Mouse (Mus musculus) limb, embryonic 15.5 days (tissue): ENCODE data around the gene Vwa3a. TPM values are rescaled to one million over a fixed set of nuclear protein-coding genes. Genes with fewer than 3 reads are reported as not detected.

ENCODE experiments used
- ATAC-seq: fragments of 200-750 bp; cut with Nextera tagmentation; 2 replicates; pipeline ENCODE4 v1.8.0; 2017; ENCODE audit warnings: low read depth, moderate TSS enrichment; ENCODE audit not compliant: insufficient number of reproducible peaks, low FRiP score, low TSS enrichment
- H3K27ac ChIP-seq: fragments of 300-500 bp; sonication (generic); 2 replicates; pipeline ENCODE4 v1.5.1; 2015; ENCODE audit warnings: moderate library complexity, mild to moderate bottlenecking, inconsistent platforms
- H3K27me3 ChIP-seq: fragments of 300-500 bp; sonication (generic); 2 replicates; pipeline ENCODE4 v1.6.1; 2015; ENCODE audit warnings: inconsistent platforms
- H3K36me3 ChIP-seq: fragments of 300-500 bp; sonication (generic); 2 replicates; pipeline ENCODE4 v1.6.1; 2015; ENCODE audit warnings: inconsistent platforms
- H3K4me1 ChIP-seq: fragments of 300-500 bp; sonication (generic); 2 replicates; pipeline ENCODE4 v1.6.1; 2015; ENCODE audit warnings: inconsistent platforms
- H3K4me2 ChIP-seq: fragments of 300-500 bp; sonication (generic); 2 replicates; pipeline ENCODE4 v1.6.1; 2015; ENCODE audit warnings: mild to moderate bottlenecking, inconsistent platforms
- H3K4me3 ChIP-seq: fragments of 300-500 bp; sonication (generic); 2 replicates; pipeline ENCODE4 v1.5.1; 2015; ENCODE audit warnings: mild to moderate bottlenecking, inconsistent platforms
- H3K9ac ChIP-seq: fragments of 300-500 bp; sonication (generic); 2 replicates; pipeline ENCODE4 v1.6.1; 2015; ENCODE audit warnings: inconsistent platforms
- H3K9me3 ChIP-seq: fragments of 300-500 bp; sonication (generic); 2 replicates; pipeline ENCODE4 v1.6.1; 2016; ENCODE audit warnings: inconsistent platforms
- WGBS: fragments of 180-500 bp; shearing (Covaris S2); methylation state at CpG from one replicate; pipeline ENCODE4 v1.1.7; 2015; 5-methylcytosine and 5-hydroxymethylcytosine counted together
- polyA plus RNA-seq: library from polyadenylated mRNA; unstranded; fragments of >200 nt; fragmentation: Nextera tagmentation; extraction: Ambion mirVana; gene quantifications from 2 replicates; pipeline ENCODE4 v1.2.1, GENCODE M21; 2015

The Vwa3a gene
- polyA plus RNA-seq, 1 experiment from 2014 or later = not detected

DNA sequence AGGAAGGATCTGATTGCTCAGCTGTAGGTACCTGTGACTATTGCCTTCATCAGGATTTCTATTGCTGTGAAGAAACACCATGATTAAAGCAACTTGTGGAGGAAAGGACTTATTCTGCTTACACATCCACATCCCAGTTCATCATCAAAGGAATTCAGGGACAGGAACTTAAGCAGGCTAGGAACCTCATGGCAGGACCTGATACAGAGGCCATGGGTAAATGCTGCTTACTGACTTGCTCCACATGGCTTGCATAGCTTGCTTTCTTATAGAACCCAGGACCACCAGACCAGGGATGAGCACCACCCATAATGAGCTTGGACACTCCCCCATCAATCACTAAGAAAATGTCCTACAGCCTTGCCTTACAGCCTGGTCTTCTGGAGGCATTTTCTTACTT lies 9.4 kb downstream of the Vwa3a start:
- no peaks in the 10 kb centered on the region for H3K36me3 ChIP-seq
- H3K9me3 ChIP-seq = no peaks in the 10 kb centered on the region
- ATAC-seq = no peak
- no peaks in the 10 kb centered on the region for H3K27me3 ChIP-seq
- H3K9ac ChIP-seq = no peak overlapping the region
- no peaks in the 10 kb centered on the region for H3K4me1 ChIP-seq
- no peak overlapping the region for H3K4me2 ChIP-seq
- H3K4me3 ChIP-seq = no peak overlapping the region
- H3K27ac ChIP-seq = no peak overlapping the region

GRCm38 (mm10) chr7:120751330-120751729 lies 12.2 kb downstream of the Vwa3a start:
- Histone ChIP-seq H3K9ac (no peak overlapping the region), H3K27ac (no peak overlapping the region), H3K27me3 (no peaks in the 10 kb centered on the region), H3K4me1 (no peaks in the 10 kb centered on the region), H3K36me3 (no peaks in the 10 kb centered on the region), H3K4me2 (no peak overlapping the region), H3K4me3 (no peak overlapping the region), H3K9me3 (no peaks in the 10 kb centered on the region)
- ATAC-seq = no peak

- H3K27me3 ChIP-seq = no peaks in the 10 kb centered on the region
- WGBS = 83% methylated on average over 7 of the region's 7 CpGs
- no peaks in the 10 kb centered on the region for H3K36me3 ChIP-seq
- no peak for ATAC-seq
- no peaks in the 10 kb centered on the region for H3K9me3 ChIP-seq
- H3K4me2 ChIP-seq = no peak overlapping the region
- H3K27ac ChIP-seq = no peak overlapping the region
- H3K4me1 ChIP-seq = no peaks in the 10 kb centered on the region
- H3K4me3 ChIP-seq = no peak overlapping the region
- no peak overlapping the region for H3K9ac ChIP-seq
These were observed 12.8 kb downstream of the Vwa3a start for GRCm38 (mm10) chr7:120751906-120752305.

- Histone ChIP-seq H3K27me3 (no peaks in the 10 kb centered on the region), H3K9ac (no peak overlapping the region), H3K4me2 (no peak overlapping the region), H3K36me3 (no peaks in the 10 kb centered on the region), H3K4me1 (no peaks in the 10 kb centered on the region), H3K27ac (no peak overlapping the region), H3K4me3 (no peak overlapping the region), H3K9me3 (no peaks in the 10 kb centered on the region)
- ATAC-seq = no peak
- WGBS = 6% methylated on average over 5 of the region's 5 CpGs
These were observed 15.6 kb downstream of the Vwa3a start for GRCm38 (mm10) chr7:120754671-120755070.

DNA sequence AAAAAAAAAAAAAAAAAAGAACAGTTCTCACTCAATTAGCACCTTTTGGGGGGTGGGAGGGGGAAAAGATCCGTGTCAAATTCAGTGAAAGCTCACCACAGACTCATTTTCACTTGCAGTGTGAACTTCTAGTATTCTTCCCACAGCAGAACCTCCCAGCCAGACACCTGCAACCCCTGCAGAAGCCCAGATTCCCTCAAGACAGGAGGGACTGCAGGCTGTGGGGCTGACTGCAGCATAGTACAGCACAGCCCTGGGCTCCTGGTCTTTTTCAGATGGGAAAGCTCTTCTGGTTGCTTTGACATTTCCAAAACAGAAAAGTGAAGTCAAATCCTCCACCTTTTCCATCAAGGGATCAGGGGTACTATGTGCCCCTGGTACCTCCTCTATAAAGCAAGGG lies 28.3 kb downstream of the Vwa3a start:
- H3K4me1 ChIP-seq = no peaks in the 10 kb centered on the region
- no peaks in the 10 kb centered on the region for H3K27me3 ChIP-seq
- H3K4me2 ChIP-seq = no peak overlapping the region
- no peaks in the 10 kb centered on the region for H3K36me3 ChIP-seq
- H3K9ac ChIP-seq = no peak overlapping the region
- no peaks in the 10 kb centered on the region for H3K9me3 ChIP-seq
- H3K4me3 ChIP-seq = no peak overlapping the region
- H3K27ac ChIP-seq = no peak overlapping the region
- 0% methylated on average over 1 of the region's 1 CpGs for WGBS
- no peak for ATAC-seq

DNA sequence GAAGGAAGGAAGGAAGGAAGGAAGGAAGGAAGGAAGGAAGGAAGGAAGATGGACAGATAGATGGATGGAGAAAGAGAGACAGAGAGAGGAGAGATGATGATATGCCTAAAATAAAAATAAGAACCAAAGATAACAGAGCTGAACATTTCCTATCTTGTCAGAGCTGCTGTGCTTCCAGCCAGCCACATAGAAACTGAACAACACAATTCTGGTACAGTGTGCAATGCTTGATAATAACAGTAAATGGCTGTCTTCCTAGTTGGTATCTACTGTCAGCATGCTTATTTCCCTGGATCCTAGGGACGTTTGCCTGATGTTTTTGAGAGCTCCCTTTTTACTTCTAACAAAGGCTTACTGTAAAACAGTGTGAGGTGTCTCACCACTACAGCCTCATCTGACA lies 32.3 kb downstream of the Vwa3a start:
- no peak overlapping the region for H3K4me3 ChIP-seq
- H3K27me3 ChIP-seq = no peaks in the 10 kb centered on the region
- H3K9me3 ChIP-seq = no peaks in the 10 kb centered on the region
- no peak overlapping the region for H3K9ac ChIP-seq
- H3K4me2 ChIP-seq = no peak overlapping the region
- 56% methylated on average over 1 of the region's 1 CpGs for WGBS
- no peak overlapping the region for H3K27ac ChIP-seq
- H3K36me3 ChIP-seq = no peaks in the 10 kb centered on the region
- ATAC-seq = no peak
- H3K4me1 ChIP-seq = no peaks in the 10 kb centered on the region

DNA sequence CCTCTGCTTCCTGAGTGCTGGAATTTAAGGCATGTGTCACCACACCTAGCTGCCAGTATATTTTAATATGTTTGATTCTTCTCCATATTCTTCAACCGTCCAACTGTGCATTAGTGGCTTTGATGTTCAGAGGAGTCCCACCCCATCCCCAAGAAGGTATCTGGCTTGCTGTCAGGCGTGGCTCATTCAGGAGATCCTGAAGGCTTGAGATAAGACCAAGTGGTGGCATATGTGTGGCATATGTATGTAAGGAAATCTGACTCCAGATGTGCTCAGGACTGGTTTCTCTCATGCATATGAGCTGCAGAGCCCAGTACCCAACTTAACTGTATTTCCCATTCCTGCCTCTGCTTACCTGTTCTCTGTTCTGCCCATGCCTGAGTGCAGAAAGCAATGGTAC lies 38.9 kb downstream of the Vwa3a start:
- no peaks in the 10 kb centered on the region for H3K36me3 ChIP-seq
- no peak overlapping the region for H3K27ac ChIP-seq
- H3K9ac ChIP-seq = no peak overlapping the region
- no peaks in the 10 kb centered on the region for H3K27me3 ChIP-seq
- no peaks in the 10 kb centered on the region for H3K4me1 ChIP-seq
- no peaks in the 10 kb centered on the region for H3K9me3 ChIP-seq
- no peak overlapping the region for H3K4me2 ChIP-seq
- no peak for ATAC-seq
- WGBS = 38% methylated on average over 2 of the region's 2 CpGs
- H3K4me3 ChIP-seq = no peak overlapping the region

- 56% methylated on average over 4 of the region's 4 CpGs for WGBS
- H3K4me2 ChIP-seq = no peak overlapping the region
- no peak overlapping the region for H3K9ac ChIP-seq
- H3K36me3 ChIP-seq = no peaks in the 10 kb centered on the region
- no peak overlapping the region for H3K4me3 ChIP-seq
- H3K9me3 ChIP-seq = no peaks in the 10 kb centered on the region
- H3K4me1 ChIP-seq = no peaks in the 10 kb centered on the region
- H3K27ac ChIP-seq = no peak overlapping the region
- ATAC-seq = no peak
- H3K27me3 ChIP-seq = no peaks in the 10 kb centered on the region
These were observed 56.4 kb downstream of the Vwa3a start for GRCm38 (mm10) chr7:120795544-120795943.

GRCm38 (mm10) chr7:120796369-120796768 lies 57.3 kb downstream of the Vwa3a start:
- H3K27me3 ChIP-seq = no peaks in the 10 kb centered on the region
- no peaks in the 10 kb centered on the region for H3K4me1 ChIP-seq
- no peak for ATAC-seq
- no peak overlapping the region for H3K4me2 ChIP-seq
- H3K9ac ChIP-seq = no peak overlapping the region
- no peaks in the 10 kb centered on the region for H3K9me3 ChIP-seq
- no peaks in the 10 kb centered on the region for H3K36me3 ChIP-seq
- 77% methylated on average over 3 of the region's 3 CpGs for WGBS
- no peak overlapping the region for H3K27ac ChIP-seq
- no peak overlapping the region for H3K4me3 ChIP-seq

DNA sequence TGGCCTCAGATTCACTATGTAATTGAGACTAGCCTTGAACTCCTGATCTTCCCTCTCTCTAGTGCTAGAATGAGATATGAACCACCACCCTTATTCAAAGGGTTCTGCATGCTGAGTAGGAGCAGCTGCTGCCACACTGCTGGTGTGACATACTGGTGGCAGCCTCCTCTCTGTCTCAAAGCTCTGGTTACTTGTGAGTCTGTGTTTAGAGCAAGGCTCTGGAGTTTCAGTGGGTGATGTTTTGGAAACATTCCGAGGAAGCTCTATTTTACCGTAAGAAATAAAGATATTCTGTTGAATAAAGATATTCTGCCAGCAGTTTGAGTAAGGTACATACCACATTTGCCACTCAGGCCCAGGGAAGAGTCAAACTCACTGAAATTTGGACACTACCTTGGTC lies 64.2 kb downstream of the Vwa3a start:
- Histone ChIP-seq H3K4me3 (no peak overlapping the region), H3K4me2 (no peak overlapping the region), H3K27me3 (no peaks in the 10 kb centered on the region), H3K27ac (no peak overlapping the region), H3K9me3 (no peaks in the 10 kb centered on the region), H3K9ac (no peak overlapping the region), H3K36me3 (no peaks in the 10 kb centered on the region), H3K4me1 (no peaks in the 10 kb centered on the region)
- WGBS = 86% methylated on average over 2 of the region's 2 CpGs
- ATAC-seq = no peak

- WGBS = 4% methylated on average over 27 of the region's 27 CpGs
These were observed 70.6 kb downstream of the Vwa3a start for GRCm38 (mm10) chr7:120809705-120810104.

DNA sequence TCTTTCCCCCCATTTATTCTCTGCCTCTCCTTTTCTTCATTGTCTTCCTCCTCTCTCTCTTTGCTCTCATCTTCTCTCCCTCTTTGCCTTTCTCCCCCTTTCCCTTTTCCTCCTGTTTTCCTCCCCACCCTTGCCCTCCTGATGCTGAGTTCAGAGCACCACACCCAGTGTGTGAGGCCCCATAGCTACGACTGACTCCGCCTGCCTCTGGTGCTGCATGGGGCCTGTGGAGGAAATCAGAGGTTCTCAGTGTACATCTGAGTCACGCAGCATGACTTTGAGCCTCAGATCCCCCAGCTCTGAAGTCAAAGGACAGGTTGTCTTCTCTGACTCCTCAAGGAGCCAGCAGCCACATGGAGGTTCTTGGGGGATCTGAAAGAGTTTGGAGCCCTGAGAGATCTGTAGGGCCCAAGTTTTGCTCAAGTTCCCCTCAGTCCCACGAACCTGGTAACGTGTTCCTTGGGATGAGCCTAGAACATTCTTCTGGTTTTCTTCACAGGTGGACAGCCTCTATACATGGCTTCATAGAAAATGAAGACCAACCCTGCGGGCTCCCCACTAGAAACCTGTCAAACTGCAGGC lies 72.8 kb downstream of the Vwa3a start, which contains the start of gene Gm5737:
Gene Gm5737 (plus strand): TSS at position 532 of the 582 bp plus-strand sequence.
- Histone ChIP-seq H3K27ac (no peak within 1 kb of the TSS), H3K9ac (no peak within 1 kb of the TSS), H3K36me3 (no peaks in the 10 kb centered on the region), H3K27me3 (peaks cover 10% of the 10 kb centered on the region), H3K9me3 (no peaks in the 10 kb centered on the region), H3K4me2 (no peak within 1 kb of the TSS), H3K4me1 (peaks cover 5% of the 10 kb centered on the region), H3K4me3 (no peak within 1 kb of the TSS)
- no peak for ATAC-seq
- WGBS = 77% methylated on average over 6 of the region's 6 CpGs

More at GRCm38 (mm10) chr7:120809705-120810104, 70.6 kb downstream of the Vwa3a start:
- Histone ChIP-seq H3K4me1 (peaks cover 5% of the 10 kb centered on the region), H3K9ac (0 out of 2 replicates have a peak overlapping the region, but pooled peaks have one; percentile 31), H3K4me3 (peak overlapping the region; percentile 23), H3K27ac (no peak overlapping the region), H3K4me2 (peak overlapping the region; percentile 49), H3K9me3 (no peaks in the 10 kb centered on the region), H3K27me3 (peaks cover 10% of the 10 kb centered on the region), H3K36me3 (no peaks in the 10 kb centered on the region)
- ATAC-seq = no peak

- Histone ChIP-seq H3K27ac (no peak overlapping the region), H3K36me3 (no peaks in the 10 kb centered on the region), H3K9ac (no peak overlapping the region), H3K4me2 (no peak overlapping the region), H3K4me1 (no peaks in the 10 kb centered on the region), H3K9me3 (no peaks in the 10 kb centered on the region), H3K27me3 (no peaks in the 10 kb centered on the region), H3K4me3 (no peak overlapping the region)
- 90% methylated on average over 6 of the region's 6 CpGs for WGBS
- no peak for ATAC-seq
These were observed 78.4 kb downstream of the Vwa3a start for GRCm38 (mm10) chr7:120817552-120817951.
